Mouse (Mus musculus) gonadal fat pad, adult 2 months (tissue): ENCODE data around the gene Klhl8. TPM values are rescaled to one million over a fixed set of nuclear protein-coding genes. Genes with fewer than 3 reads are reported as not detected.

Source experiments
- DNase-seq: peaks from one replicate; pipeline ENCODE4 v3.0.0-alpha.2; 2012; ENCODE audit warnings: low read depth
- polyA plus RNA-seq: library from polyadenylated mRNA; depleted of rRNA; stranded (reverse); fragments of >200 nt; gene quantifications from 2 replicates; pipeline ENCODE4 v1.2.3, GENCODE M21; 2012

The Klhl8 gene
- polyA plus RNA-seq, 1 experiment = 9.8 TPM

DNA sequence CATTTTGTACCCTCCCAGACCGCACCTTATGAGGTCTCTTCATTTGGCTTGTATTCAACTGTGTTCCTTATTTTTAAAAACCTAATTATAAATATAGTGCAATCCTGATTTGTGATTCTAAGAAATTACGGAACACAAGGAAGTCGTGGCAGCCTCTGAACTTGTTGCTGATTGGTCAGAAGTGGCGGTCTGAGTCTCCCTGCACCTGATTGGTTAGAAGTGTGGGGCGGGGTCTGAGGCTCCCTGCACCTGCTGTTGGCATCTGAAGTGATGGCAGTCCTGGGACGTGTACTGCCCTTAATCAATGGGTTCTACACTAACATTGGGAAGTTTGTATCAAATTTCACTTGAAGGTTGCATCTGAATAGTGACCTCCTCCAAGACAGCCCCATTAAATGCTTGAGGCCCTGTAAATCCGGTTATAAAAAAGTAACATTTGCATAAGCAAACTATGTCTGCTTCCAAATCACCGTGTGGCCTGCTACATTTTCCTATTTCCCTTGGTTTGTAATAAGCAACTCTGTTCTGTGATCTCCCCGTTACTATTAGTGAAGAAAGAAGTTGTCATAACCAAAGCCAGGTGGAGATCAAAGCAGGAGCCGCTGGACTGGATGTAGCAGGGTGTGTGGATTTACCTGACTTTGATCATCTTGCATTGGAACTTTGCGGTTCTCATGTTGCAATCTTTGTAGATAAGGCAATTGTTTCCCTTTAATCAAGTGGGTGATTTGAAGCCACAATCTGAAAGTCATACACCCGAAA is 5.7 kb upstream of the Klhl8 start:
- no peak for DNase-seq

DNA sequence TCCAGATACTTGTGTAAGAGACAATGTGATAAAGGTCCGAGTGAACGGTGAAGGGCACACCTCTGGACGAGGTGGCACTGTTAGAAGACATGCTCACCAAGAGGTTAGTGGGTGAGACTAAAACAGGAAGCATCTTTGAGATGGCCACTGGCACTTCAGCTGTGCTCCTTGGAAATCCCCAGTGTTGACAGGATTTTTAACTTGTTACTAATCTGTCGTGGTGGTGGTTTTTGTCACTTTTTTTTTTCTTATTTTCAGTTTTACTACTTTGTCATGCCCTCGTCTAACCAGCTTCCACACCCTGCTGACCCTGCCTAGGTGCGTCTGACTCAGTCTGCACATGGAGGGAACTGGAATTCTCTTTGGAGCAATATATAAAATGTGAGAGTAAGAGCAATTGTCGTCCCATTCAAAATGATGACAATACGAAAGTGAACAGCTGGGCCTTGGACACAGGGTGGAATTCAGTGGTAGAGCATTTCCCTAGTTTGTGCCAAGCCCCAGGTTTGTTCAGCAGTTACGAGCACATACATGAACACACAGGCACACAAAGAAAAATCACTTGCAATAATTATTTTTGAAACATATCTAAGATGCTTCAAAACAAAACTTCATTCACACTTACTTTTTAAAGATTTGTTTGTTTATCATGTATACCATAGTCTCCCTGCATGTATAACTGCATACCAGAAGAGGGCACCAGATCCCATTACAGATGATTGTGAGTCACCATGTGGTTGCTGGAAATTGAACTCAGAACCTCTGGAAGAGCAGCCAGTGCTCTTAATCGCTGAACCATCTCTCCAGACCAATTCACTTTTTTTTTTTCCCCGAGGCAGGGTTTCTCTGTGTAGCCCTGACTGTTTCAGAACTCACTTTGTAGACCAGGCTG is 3.5 kb upstream of the Klhl8 start:
- DNase-seq = no peak

DNA sequence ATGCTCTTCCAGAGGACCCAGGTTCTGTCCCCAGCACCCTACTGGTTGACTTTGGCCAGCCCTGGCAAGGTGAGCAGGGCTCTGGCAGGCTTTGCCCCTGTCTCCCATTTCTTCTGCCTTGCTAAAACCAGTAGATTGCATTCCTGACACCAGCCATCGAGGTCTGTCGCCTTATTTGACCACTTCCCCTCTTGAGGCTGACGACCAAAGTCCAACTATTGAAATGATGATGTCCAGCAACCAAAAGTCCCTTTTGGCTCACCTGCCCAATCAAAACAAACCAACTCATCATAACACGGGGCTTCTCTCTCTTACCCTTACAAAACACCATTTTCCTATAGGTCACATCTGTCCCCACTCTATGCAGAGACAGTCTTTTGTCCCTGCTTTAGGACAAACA is 2.1 kb upstream of the Klhl8 start:
- no peak for DNase-seq

DNA sequence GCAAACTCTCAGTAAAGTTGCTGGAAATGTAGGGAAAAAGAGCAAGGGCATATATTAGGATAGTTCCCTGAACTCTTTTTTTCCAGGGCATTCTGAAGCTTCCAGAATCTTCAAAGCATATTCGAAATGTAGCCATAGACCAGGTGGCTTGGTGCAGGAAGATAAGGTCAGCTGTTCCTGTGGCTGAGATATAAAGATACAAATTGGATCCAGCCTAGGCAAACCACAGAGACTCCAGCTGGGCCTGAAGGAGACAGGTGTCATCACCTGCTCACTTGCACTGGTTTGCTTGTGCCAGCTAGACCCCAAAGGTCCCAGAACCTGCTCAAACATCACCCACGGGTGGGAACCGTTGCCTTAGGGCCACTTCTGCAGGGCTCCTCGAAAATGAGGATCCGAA is 496 bp upstream of the Klhl8 start:
- DNase-seq = no peak

DNA sequence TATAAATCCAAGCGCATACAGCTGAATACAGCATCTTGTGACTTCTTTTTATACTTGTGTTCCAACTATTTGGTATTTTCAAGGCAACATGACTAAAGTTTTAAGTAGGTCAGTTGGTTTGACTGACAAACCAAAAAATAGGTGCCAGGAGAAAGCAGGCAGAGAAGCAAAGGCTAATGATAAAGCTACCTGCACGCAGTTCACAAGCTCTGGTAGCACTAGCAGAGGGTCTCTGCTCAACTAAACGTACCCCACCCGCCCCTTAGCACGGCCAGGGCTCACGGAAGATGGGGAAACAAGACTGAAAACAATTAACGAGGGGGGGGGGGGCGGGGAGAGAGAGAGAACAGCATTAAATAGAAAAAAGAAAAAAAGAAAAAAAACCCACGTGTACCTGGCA is 903 bp downstream of the Klhl8 start:
- DNase-seq = no peak

DNA sequence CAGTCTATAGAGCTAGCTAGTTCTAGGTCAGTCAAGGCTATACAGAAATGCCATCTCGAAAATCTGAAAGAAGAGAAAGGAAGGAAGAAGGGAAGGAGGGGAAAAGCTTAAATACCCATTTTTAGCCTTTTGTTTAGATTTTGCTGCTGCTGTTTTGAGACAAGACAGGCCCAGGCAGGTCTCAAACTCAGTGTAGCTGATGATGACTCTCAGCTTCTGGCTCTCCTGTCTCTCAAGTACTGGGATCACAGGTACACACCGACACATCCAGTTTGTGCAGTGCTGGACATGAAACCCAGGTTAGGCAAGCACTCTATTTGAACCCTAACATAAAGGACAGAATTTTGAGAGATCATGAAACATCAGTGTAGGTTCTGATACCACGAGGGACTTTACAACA is 1.6 kb downstream of the Klhl8 start:
- DNase-seq = no peak

DNA sequence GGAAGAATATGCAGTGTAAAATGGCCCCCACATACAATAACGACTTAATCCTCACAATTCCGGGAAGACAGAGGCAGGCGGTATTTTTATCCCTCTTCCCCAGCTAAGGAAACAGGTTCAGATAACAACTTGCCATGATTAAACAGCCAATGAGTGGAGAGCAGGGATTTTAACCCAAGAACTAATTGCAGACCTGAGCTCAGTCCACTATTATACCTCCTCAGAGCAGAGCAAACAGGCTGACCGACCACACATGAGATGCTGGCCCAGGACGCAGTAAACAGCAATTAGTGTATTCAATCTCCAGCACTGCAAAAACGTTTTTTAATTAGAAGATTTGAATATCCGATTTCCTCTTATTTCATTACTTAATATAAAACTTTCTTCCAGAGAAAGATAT is 2.2 kb downstream of the Klhl8 start:
- DNase-seq = no peak

DNA sequence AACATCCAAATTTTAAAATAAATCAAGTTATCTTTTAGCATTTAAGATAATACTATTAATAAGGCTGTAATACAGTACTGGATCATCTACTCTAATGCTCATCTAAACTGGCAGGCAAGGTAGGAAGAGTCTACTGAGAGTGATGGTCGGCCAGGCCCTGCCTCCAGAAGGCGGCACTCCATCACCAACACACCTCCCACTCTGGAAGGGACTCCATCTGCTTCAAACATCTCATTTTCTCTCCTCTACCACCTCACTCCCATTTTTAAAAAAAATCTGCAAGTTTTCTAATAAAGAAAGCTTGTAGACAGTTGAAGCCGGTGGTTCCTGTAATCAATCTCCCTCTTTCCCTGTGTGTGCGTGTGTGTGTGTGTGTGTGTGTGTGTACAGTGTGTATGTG is 3.2 kb downstream of the Klhl8 start:
- DNase-seq = no peak

DNA sequence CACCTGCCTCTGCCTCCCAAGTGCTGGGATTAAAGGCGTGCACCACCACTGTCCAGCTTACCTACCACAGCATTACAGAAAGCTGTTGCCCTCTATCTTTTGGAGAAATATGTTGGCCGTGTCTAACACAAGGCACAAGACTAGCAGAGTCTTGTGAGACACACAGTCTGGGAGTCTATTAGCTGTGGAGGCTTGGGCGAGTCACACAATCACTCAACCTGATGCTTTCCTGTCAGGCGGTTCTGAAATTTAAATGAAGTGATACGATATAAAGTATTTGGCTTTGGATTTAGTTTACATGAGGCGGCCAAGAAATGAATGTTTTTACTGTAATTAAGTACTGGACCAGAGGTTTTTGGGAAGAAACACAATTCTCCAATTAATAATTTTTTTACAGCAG is 4.9 kb downstream of the Klhl8 start:
- DNase-seq = no peak

DNA sequence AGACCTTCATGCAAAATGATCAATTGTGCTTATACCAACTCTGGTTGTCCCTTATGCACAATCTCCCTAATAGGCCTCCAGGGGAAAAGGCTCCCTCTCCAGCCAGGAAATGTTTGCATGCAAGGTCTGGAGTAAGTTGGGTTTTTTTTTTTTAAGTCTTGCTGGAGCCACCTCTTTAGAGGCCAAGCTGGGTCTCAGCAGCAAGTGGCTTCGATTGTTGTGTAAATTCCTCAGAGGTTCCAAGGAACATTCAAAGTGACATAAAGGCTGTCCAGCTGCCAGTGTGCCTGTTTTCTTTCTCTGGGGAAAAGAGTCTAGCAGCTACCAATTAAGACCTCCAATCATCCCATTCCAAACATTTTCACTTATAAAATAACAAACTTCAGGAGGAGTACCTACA is 12.7 kb downstream of the Klhl8 start:
- no peak for DNase-seq

DNA sequence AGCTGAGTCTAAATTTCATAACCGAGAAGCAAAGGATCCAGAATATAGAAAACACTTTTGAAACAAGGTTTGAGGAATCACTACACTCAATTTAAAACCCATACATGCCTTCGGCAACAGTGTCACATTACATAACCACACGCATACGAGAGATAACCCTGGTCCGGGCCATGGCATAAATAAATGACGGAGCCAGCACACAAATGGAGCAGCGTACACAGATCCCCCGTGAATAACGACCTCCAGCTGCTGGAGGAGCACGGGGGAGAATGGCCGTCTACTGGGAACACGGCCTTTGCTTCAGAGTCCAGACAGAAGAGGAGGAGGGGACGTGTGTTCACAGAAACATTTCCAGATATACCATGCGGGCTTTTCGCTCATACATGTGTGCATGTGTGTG is 21.3 kb downstream of the Klhl8 start:
- no peak for DNase-seq

DNA sequence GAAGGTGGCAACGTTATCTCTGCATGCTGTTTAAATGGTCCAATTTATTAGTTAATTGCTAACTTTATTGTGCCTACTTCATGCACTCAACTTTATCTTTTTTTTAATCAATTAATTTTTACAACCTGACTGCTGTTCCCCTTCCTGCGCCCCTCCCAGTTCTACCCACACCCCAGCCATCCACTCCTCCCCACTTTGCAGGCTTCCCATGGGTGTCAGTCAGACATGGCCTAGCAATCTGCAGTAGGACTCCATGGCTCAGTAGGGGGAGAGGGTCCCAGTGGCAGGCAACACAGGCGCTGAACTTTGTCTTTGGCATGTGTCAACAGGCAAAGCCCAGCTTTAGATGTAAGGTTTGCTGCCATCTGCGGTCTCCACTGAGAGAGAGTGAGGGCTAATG is 47.3 kb downstream of the Klhl8 start:
- DNase-seq = no peak

DNA sequence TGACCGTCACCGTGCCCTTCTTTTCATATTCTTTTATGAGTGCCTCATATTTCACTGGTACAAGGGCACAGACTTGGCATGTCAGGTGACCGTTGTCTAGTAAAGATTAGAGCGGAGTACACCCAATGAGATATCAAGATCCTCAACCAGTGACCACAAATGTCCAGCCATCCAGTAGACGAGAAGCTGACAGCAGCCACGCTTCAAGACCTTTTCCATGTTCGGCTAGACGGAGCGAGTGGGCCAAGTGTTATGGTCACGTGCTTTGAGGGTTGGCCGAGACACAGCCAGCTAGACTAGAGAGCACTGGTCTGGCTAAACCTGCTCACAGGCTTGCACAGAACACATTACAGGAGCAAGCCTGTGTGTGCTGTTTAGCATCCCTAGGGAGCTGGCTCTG is 50.4 kb downstream of the Klhl8 start:
- DNase-seq = no peak

DNA sequence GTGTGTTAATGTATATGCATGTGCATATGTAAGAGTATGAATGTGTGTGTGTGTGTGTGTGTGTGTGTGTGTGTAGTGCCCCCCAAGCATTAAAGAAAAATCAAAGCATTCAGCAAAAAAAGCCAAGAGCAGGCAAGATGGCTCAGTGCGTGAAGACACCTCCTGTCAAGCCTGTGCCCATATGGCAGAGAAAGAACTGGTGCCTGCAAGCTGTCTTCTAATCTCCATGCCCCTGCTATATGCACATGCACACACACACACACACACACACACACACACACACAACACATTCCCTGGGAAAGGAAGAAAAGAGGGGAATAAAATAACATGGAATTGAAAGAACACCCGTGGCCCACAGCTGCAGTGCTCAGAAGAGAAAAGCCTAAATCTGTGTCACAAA is 53.9 kb downstream of the Klhl8 start:
- no peak for DNase-seq

DNA sequence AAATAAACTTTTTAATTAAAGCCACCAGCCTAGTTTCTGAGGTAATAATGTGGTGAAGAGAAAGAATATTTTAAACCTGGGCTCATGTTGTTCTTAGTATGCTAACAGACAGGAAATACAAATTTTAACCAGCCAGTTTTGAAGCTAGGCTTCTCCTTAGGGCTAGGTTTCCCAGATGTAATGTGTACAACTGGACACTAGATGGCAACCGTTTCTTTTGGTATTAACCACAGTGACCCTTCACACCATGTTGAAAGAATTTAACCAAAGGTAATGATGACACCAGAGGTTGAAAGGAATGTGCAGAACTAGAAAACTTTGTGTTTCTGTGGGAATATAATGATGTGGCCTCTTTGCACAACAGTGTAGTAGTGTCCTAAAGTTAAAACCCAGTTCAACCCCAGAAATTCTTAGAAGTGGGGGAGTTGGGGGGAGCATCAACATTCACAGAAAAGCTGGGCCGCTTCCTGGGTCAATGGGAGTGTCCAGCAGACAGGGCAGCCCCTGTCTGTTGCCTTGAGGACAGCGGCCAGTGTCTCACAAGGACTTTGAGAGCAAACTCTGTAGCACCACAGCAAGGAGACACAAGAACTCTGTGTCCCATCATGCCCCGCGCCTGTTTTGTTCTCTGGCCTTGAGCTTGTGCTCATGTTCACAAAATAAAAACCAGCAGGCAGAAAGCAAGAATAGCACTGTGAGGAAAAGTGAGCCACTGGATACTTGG is 54.6 kb downstream of the Klhl8 start:
- no peak for DNase-seq

DNA sequence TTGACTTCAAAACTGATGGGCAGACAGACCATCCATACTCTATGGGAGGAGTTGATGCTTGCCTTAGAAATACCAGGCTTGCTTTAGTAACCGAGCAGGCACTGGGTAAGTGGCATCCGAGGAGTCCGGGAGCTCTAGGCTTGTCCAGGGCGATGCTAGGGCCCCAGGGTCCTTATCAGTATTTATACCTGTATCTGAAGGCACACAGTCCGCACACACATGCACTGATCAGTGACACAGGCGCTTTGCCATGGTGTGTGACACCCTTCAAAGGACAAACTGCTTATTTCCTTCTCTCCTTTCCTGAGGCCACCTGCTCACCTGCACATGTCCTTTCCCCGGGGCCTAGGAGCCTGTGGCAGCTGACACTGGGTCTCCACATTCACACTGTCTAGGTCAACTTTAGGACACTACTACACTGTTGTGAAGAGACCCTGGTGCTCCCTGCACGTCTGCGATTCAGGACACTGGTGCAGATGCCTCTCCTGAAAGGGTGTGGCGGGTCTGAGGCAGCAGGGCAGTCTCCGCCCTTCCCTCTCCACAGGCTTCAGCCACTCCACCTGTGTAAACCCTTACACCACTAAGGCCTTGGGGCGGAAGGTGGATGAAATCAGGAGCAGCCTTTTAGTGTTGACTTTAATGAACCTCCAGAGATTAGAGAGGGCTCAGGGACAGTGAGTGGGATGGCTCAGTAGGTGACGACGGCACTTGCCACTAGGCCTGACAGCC is 55.4 kb downstream of the Klhl8 start:
- DNase-seq = no peak

DNA sequence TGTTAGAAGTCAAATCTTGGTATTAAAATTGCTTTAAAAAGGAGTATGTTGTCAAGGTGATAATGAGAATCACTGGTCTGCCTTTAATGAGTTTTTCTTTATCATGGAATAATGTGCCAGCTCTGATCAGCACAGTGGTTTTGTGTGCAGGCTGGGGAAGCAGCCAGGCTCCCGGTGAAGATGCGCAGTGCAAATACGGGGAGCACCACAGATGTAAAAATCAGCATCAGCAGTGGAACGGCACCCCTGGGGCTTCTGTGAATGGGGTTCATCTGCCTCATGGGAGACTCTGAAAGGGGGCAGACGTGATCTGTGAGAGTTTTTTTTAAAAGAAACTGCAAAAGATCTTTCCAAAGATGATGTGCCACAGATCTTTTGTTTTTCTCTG is 56.3 kb downstream of the Klhl8 start:
- no peak for DNase-seq

DNA sequence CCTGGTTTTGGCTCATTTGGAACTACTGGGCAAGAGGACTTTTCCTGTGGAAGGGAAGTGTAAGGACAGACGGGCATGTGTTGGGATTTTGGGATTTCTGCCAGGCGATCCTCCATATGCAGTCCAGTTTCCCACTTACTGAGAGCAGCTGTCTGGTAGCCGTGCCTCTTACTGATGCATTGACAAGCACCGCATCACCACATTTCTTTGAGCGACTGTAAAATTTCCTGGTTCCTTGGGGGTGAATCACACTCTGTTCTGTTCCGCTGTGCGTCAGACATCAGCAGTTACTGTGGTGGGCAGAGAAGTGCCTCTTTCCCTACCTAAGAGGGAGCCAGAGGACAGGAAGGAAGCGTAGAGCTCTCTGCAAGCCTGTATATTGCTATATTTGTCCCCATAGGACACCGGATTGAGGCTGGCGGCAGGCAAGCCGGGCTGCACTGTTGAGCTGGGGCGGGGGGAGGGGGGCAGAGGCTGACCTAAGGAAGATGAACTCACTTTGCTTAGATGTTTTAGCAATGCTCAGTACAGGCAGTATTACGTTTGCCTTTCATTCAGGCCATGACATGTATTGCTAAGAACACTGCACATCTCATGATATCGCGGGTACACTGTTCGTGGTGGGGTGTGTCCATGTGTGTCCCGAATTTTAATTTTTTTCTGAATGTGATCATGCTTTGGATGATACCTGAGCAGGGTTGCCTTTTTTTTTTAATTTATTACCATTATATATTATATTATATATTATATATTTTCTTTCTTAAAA is 56.8 kb downstream of the Klhl8 start:
- no peak for DNase-seq

DNA sequence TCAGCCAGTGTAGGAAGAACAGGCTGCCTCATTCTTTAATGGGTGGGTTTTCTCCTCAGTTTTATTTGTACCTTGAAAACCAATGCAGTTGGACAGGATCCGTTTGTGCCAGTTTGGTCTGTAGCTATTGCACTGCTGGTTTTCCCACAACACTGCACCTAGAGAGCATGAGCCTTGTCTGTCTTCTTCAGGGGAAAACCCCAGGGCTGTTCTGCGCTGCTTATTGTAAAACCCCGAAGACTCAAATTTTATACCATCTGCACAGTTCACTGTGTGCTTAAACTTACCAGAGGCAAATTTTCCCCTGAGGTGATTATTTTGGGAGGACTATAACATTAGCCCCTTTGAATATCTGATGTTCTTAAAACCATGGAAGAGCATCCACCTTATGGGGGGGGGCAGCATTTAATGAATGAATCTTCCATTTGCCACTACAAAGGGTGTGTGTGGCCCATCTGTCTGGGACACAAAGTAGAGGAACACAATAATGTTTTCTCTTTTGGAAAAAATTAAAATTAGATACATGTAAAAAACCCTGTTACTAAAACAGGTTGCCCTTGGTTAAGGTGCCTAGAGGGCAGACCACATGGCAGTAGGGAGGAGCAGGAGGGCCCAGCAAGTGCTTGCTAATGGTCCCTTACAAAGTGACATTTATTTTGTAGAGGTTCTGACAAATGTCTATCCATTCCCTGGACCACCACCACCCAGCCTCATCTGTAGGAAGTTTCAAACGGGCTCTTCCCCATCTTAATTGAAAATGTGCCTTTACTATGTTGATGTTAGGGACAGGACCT is 58.1 kb downstream of the Klhl8 start:
- no peak for DNase-seq

DNA sequence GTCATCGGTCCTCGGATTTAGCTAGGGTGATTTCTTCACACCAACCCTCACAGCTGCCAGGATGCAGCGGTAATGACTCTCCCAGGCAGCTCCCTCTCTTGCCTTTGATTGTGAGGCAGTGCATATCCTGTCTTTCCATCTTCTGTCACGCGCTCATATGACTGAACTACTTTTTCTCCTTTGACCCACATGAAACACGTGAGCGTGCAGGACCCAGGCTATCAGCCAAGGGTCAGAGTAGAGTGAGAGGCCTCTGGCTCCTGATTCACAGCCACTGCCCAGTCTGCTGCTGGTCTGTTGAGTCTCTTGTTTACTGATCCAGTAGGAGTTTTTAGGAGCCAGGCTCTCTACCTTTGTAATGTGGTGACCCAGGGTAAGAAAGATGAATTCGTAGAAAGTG is 62.5 kb downstream of the Klhl8 start:
- DNase-seq = no peak
